Mouse (Mus musculus) midbrain, embryonic 12.5 days (tissue): Measurements from ENCODE around the gene 4931428F04Rik. TPM values are rescaled to one million over a fixed set of nuclear protein-coding genes. Genes with fewer than 3 reads are reported as not detected.

Source experiments
- ATAC-seq: fragments of 200-750 bp; cut with Nextera tagmentation; 2 replicates; pipeline ENCODE4 v1.8.0; 2017; ENCODE audit warnings: low read depth, moderate TSS enrichment, moderate library complexity; ENCODE audit not compliant: low FRiP score
- H3K27ac ChIP-seq: fragments of 300-500 bp; sonication (generic); replicated peaks from 2 replicates; pipeline ENCODE4 v1.5.1; 2016; ENCODE audit warnings: mild to moderate bottlenecking
- H3K27me3 ChIP-seq: fragments of 300-500 bp; sonication (generic); 2 replicates; pipeline ENCODE4 v1.6.1; 2016; ENCODE audit warnings: mild to moderate bottlenecking
- H3K36me3 ChIP-seq: fragments of 300-500 bp; sonication (generic); 2 replicates; pipeline ENCODE4 v1.6.1; 2016
- H3K4me1 ChIP-seq: fragments of 300-500 bp; sonication (generic); 2 replicates; pipeline ENCODE4 v1.6.1; 2016
- H3K4me2 ChIP-seq: fragments of 300-500 bp; sonication (generic); replicated peaks from 2 replicates; pipeline ENCODE4 v1.6.1; 2016; ENCODE audit warnings: mild to moderate bottlenecking, moderate library complexity
- H3K4me3 ChIP-seq: fragments of 300-500 bp; sonication (generic); 2 replicates; pipeline ENCODE4 v1.5.1; 2016; ENCODE audit warnings: mild to moderate bottlenecking
- H3K9ac ChIP-seq: fragments of 300-500 bp; sonication (generic); replicated peaks from 2 replicates; pipeline ENCODE4 v1.6.1; 2016; ENCODE audit warnings: mild to moderate bottlenecking, moderate library complexity
- H3K9me3 ChIP-seq: fragments of 300-500 bp; sonication (generic); 2 replicates; pipeline ENCODE4 v1.6.1; 2016; ENCODE audit warnings: mild to moderate bottlenecking
- WGBS: fragments of 180-500 bp; shearing (Covaris S2); methylation state at CpG from one replicate; pipeline ENCODE4 v1.1.7; 2016; 5-methylcytosine and 5-hydroxymethylcytosine counted together
- polyA plus RNA-seq: library from polyadenylated mRNA; unstranded; fragments of >200 nt; fragmentation: Nextera tagmentation; extraction: Ambion mirVana; gene quantifications from 2 replicates; pipeline ENCODE4 v1.2.1, GENCODE M21; 2016

The 4931428F04Rik gene
- polyA plus RNA-seq, 1 experiment from 2014 or later = 54.8 TPM

GRCm38 (mm10) chr8:105305211-105306145 lies 15.8 kb upstream of the 4931428F04Rik start, which contains the start of gene Elmo3:
Elmo3 (plus strand) TSS chr8:105305601.
- peak within 1 kb of the TSS; percentile 46; the same call in 1 of the 2 replicates for H3K27ac ChIP-seq
- ATAC-seq = peak; percentile 39
- peak within 1 kb of the TSS; percentile 12; the same call in 1 of the 2 replicates for H3K4me3 ChIP-seq
- H3K9me3 ChIP-seq = no peaks in the 10 kb centered on the region
- H3K27me3 ChIP-seq = no peaks in the 10 kb centered on the region
- H3K4me1 ChIP-seq = peaks cover 12% of the 10 kb centered on the region
- H3K4me2 ChIP-seq = peak within 1 kb of the TSS; percentile 42
- peak within 1 kb of the TSS; percentile 37 for H3K9ac ChIP-seq
- 10% methylated on average over 27 of the region's 30 CpGs for WGBS
- H3K36me3 ChIP-seq = peaks cover 78% of the 10 kb centered on the region

- no peaks in the 10 kb centered on the region for H3K9me3 ChIP-seq
- peaks cover 82% of the 10 kb centered on the region for H3K36me3 ChIP-seq
Measured at GRCm38 (mm10) chr8:105304325-105305210, 14.9 kb upstream of the 4931428F04Rik start.

GRCm38 (mm10) chr8:105303874-105304273 lies 14.2 kb upstream of the 4931428F04Rik start:
- H3K4me3 ChIP-seq = no peak overlapping the region
- peaks cover 79% of the 10 kb centered on the region for H3K36me3 ChIP-seq
- peaks cover 14% of the 10 kb centered on the region for H3K4me1 ChIP-seq
- no peak overlapping the region for H3K4me2 ChIP-seq
- no peak overlapping the region for H3K9ac ChIP-seq
- no peak for ATAC-seq
- H3K27me3 ChIP-seq = no peaks in the 10 kb centered on the region
- 90% methylated on average over 9 of the region's 9 CpGs for WGBS
- H3K27ac ChIP-seq = no peak overlapping the region
- no peaks in the 10 kb centered on the region for H3K9me3 ChIP-seq

More at GRCm38 (mm10) chr8:105304325-105305210, 14.9 kb upstream of the 4931428F04Rik start:
- no peak; the same call in 1 of the 2 replicates for ATAC-seq
- H3K27ac ChIP-seq = no peak overlapping the region
- no peak overlapping the region for H3K4me3 ChIP-seq
- no peaks in the 10 kb centered on the region for H3K27me3 ChIP-seq
- no peak overlapping the region for H3K4me2 ChIP-seq
- WGBS = 79% methylated on average over 9 of the region's 9 CpGs
- H3K4me1 ChIP-seq = peaks cover 12% of the 10 kb centered on the region
- no peak overlapping the region for H3K9ac ChIP-seq

GRCm38 (mm10) chr8:105303396-105303795 lies 13.7 kb upstream of the 4931428F04Rik start:
- Histone ChIP-seq H3K9ac (no peak overlapping the region), H3K9me3 (no peaks in the 10 kb centered on the region), H3K27me3 (no peaks in the 10 kb centered on the region), H3K4me3 (no peak overlapping the region), H3K4me1 (peaks cover 19% of the 10 kb centered on the region), H3K27ac (no peak overlapping the region), H3K36me3 (peaks cover 76% of the 10 kb centered on the region), H3K4me2 (no peak overlapping the region)
- no peak for ATAC-seq
- 83% methylated on average over 8 of the region's 8 CpGs for WGBS

GRCm38 (mm10) chr8:105299962-105300361 lies 10.3 kb upstream of the 4931428F04Rik start:
- H3K4me1 ChIP-seq = peaks cover 17% of the 10 kb centered on the region
- H3K36me3 ChIP-seq = peaks cover 56% of the 10 kb centered on the region
- WGBS = 94% methylated on average over 8 of the region's 8 CpGs
- H3K9me3 ChIP-seq = no peaks in the 10 kb centered on the region
- no peak overlapping the region for H3K4me3 ChIP-seq
- H3K27ac ChIP-seq = no peak overlapping the region
- H3K9ac ChIP-seq = no peak overlapping the region
- no peaks in the 10 kb centered on the region; the same call in 1 of the 2 replicates for H3K27me3 ChIP-seq
- no peak for ATAC-seq
- no peak overlapping the region for H3K4me2 ChIP-seq

GRCm38 (mm10) chr8:105298351-105299252 lies 8.9 kb upstream of the 4931428F04Rik start:
- Histone ChIP-seq H3K27ac (no peak overlapping the region), H3K36me3 (peaks cover 43% of the 10 kb centered on the region), H3K9ac (peak overlapping the region; percentile 85), H3K4me1 (peaks cover 17% of the 10 kb centered on the region), H3K27me3 (peaks cover 3% of the 10 kb centered on the region; the same call in 1 of the 2 replicates), H3K4me3 (peak overlapping the region; percentile 78), H3K9me3 (no peaks in the 10 kb centered on the region), H3K4me2 (peak overlapping the region; percentile 98)
- WGBS = 64% methylated on average over 18 of the region's 18 CpGs
- ATAC-seq = no peak

GRCm38 (mm10) chr8:105297511-105298192 lies 8.0 kb upstream of the 4931428F04Rik start, which contains the start of gene E2f4:
E2f4 (plus strand) TSS chr8:105297663.
- Histone ChIP-seq H3K9me3 (no peaks in the 10 kb centered on the region), H3K36me3 (peaks cover 35% of the 10 kb centered on the region), H3K4me3 (peak within 1 kb of the TSS; percentile 78), H3K27me3 (peaks cover 9% of the 10 kb centered on the region), H3K4me2 (peak within 1 kb of the TSS; percentile 98), H3K27ac (peak within 1 kb of the TSS; percentile 58; the same call in 1 of the 2 replicates), H3K4me1 (peaks cover 17% of the 10 kb centered on the region), H3K9ac (peak within 1 kb of the TSS; percentile 85)
- ATAC-seq = peak; percentile 92
- under 1% methylated on average over 56 of the region's 58 CpGs for WGBS

- Histone ChIP-seq H3K27ac (0 out of 2 replicates have a peak within 1 kb of the TSS, but pooled peaks have one; percentile 35), H3K4me3 (peak within 1 kb of the TSS; percentile 78), H3K9me3 (no peaks in the 10 kb centered on the region), H3K4me1 (peaks cover 17% of the 10 kb centered on the region), H3K36me3 (peaks cover 20% of the 10 kb centered on the region), H3K9ac (no peak within 1 kb of the TSS), H3K4me2 (peak within 1 kb of the TSS; percentile 98), H3K27me3 (peaks cover 17% of the 10 kb centered on the region)
- WGBS = 67% methylated on average over 11 of the region's 11 CpGs
- no peak for ATAC-seq
Measured at GRCm38 (mm10) chr8:105295895-105296573, 6.4 kb upstream of the 4931428F04Rik start, which contains the start of gene Exoc3l. Exoc3l (minus strand) TSS chr8:105296101.

- peaks cover 24% of the 10 kb centered on the region for H3K4me1 ChIP-seq
- H3K36me3 ChIP-seq = peaks cover 12% of the 10 kb centered on the region
- H3K9me3 ChIP-seq = no peaks in the 10 kb centered on the region
- H3K27me3 ChIP-seq = peaks cover 25% of the 10 kb centered on the region
- 0 out of 2 replicates have a peak overlapping the region, but pooled peaks have one; percentile 3 for H3K4me2 ChIP-seq
- H3K9ac ChIP-seq = no peak overlapping the region
- 0 out of 2 replicates have a peak overlapping the region, but pooled peaks have one; percentile 35 for H3K27ac ChIP-seq
- H3K4me3 ChIP-seq = no peak overlapping the region
- ATAC-seq = no peak
- 77% methylated on average over 11 of the region's 11 CpGs for WGBS
Measured at GRCm38 (mm10) chr8:105295256-105295655, 5.6 kb upstream of the 4931428F04Rik start.

GRCm38 (mm10) chr8:105294776-105295175 lies 5.1 kb upstream of the 4931428F04Rik start:
- 0 out of 2 replicates have a peak overlapping the region, but pooled peaks have one; percentile 35 for H3K27ac ChIP-seq
- no peaks in the 10 kb centered on the region for H3K9me3 ChIP-seq
- H3K9ac ChIP-seq = no peak overlapping the region
- WGBS = 60% methylated on average over 9 of the region's 9 CpGs
- H3K36me3 ChIP-seq = peaks cover 8% of the 10 kb centered on the region
- peaks cover 29% of the 10 kb centered on the region for H3K4me1 ChIP-seq
- H3K4me3 ChIP-seq = no peak overlapping the region
- ATAC-seq = no peak
- H3K27me3 ChIP-seq = peaks cover 30% of the 10 kb centered on the region
- H3K4me2 ChIP-seq = 0 out of 2 replicates have a peak overlapping the region, but pooled peaks have one; percentile 3
